Mouse (Mus musculus) neural tube, embryonic 15.5 days (tissue): ENCODE results near the gene Gp1bb. TPM values are rescaled to one million over a fixed set of nuclear protein-coding genes. Genes with fewer than 3 reads are reported as not detected.
A peak's percentile ranks its signal among the peaks of the same experiment; 100 is the strongest.

Source experiments
- ATAC-seq: fragments of 200-750 bp; cut with Nextera tagmentation; 2 replicates; pipeline ENCODE4 v1.8.0; 2017; ENCODE audit warnings: mild to moderate bottlenecking, moderate TSS enrichment, moderate library complexity; ENCODE audit not compliant: low FRiP score
- H3K27ac ChIP-seq: fragments of 300-500 bp; sonication (generic); replicated peaks from 2 replicates; pipeline ENCODE4 v1.5.1; 2015; ENCODE audit warnings: mild to moderate bottlenecking, inconsistent platforms
- H3K27me3 ChIP-seq: fragments of 300-500 bp; sonication (generic); replicated peaks from 2 replicates; pipeline ENCODE4 v1.6.1; 2015; ENCODE audit warnings: inconsistent platforms
- H3K36me3 ChIP-seq: fragments of 300-500 bp; sonication (generic); 2 replicates; pipeline ENCODE4 v1.6.1; 2015; ENCODE audit warnings: inconsistent platforms
- H3K4me1 ChIP-seq: fragments of 300-500 bp; sonication (generic); 2 replicates; pipeline ENCODE4 v1.6.1; 2015; ENCODE audit warnings: inconsistent platforms
- H3K4me2 ChIP-seq: fragments of 300-500 bp; sonication (generic); 2 replicates; pipeline ENCODE4 v1.6.1; 2015; ENCODE audit warnings: inconsistent platforms, mild to moderate bottlenecking, moderate library complexity
- H3K4me3 ChIP-seq: fragments of 300-500 bp; sonication (generic); replicated peaks from 2 replicates; pipeline ENCODE4 v1.5.1; 2015; ENCODE audit warnings: mild to moderate bottlenecking, inconsistent platforms
- H3K9ac ChIP-seq: fragments of 300-500 bp; sonication (generic); replicated peaks from 2 replicates; pipeline ENCODE4 v1.6.1; 2015; ENCODE audit warnings: mild to moderate bottlenecking, inconsistent platforms
- H3K9me3 ChIP-seq: fragments of 300-500 bp; sonication (generic); replicated peaks from 2 replicates; pipeline ENCODE4 v1.6.1; 2016; ENCODE audit warnings: inconsistent platforms
- WGBS: fragments of 180-500 bp; shearing (Covaris S2); methylation state at CpG from one replicate; pipeline ENCODE4 v1.1.7; 2015; ENCODE audit warnings: mixed read lengths; 5-methylcytosine and 5-hydroxymethylcytosine counted together
- polyA plus RNA-seq: library from polyadenylated mRNA; unstranded; fragments of >200 nt; fragmentation: Nextera tagmentation; extraction: Ambion mirVana; gene quantifications from 2 replicates; pipeline ENCODE4 v1.2.1, GENCODE M21; 2015

Gp1bb gene
- polyA plus RNA-seq, result 10.1 and 11.5 TPM in 2 replicates

DNA sequence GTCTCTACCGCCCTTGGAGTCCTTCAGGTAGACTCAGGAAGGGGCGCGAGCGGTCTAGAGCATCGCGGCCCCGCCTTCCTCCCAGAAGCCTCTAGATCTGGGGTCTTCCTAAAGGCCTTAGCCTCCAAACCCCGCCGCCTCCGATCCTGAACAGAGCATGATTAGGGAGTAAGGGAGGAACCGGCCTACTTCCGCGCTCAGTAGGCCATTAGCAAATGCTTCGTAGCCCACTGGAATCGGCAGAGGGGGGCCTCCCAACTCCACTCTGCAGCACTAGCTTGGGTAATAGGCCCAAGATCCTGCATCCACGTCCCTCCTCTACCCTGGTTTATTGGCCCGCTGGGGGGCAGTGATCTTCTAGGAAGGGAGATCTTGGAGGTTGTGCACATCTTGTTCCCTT, at the start of gene Gp1bb:
Gene Gp1bb (minus strand): TSS at position 385 of the 400 bp plus-strand sequence.
- 14% methylated on average over 17 of the region's 17 CpGs for WGBS
- H3K4me2 ChIP-seq, result peak within 1 kb of the TSS; percentile 78
- H3K27me3 ChIP-seq, result peaks cover 85% of the 10 kb centered on the region
- 0 out of 2 replicates have a peak within 1 kb of the TSS, but pooled peaks have one; percentile 33 for H3K9ac ChIP-seq
- H3K27ac ChIP-seq, result no peak within 1 kb of the TSS
- H3K4me3 ChIP-seq, result peak within 1 kb of the TSS; percentile 39
- no peak for ATAC-seq
- H3K4me1 ChIP-seq, result peaks cover 43% of the 10 kb centered on the region
- H3K36me3 ChIP-seq, result peaks cover 39% of the 10 kb centered on the region
- H3K9me3 ChIP-seq, result no peaks in the 10 kb centered on the region

DNA sequence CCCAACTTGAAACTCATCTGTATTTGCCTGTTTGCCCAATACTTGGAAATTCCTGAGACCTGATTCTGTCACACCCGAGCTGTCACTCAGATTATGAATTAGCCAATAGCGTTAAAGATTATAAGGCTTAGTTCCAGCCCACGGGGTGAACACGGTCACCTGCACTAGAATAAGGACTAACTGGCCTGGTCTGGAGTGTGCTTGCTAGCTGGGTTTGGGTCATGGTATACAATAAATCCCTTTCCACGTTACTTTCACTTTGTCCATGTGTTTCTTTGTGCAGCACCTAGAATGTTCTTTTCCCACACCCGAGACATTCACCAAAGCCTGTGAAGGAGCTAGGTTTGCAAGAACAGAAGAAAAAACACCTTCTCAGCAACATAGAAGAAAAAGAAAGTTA, 47.7 kb upstream of the Gp1bb start:
- WGBS, result 78% methylated on average over 6 of the region's 6 CpGs
- H3K9ac ChIP-seq, result no peak overlapping the region

DNA sequence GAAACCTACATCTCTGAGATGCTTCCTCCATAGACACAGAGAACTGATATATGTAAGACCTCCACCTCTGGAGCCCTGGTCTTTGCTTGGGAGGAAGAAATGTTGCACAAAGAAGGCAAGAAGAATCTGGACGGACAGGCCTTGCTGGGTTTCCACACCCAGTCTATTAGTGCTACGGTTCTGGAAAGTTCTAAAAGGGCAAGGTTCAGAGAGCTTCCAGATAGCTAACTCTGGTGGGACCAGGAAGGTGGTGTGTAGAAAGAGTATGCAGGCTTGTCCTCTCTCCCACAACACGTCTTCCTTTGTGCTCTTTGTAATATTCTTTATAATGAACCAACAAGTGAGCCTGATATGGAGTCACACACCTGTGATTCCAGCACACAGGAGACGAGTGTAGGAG, 36.4 kb upstream of the Gp1bb start:
- Histone ChIP-seq H3K9ac (no peak overlapping the region), H3K4me1 (0 out of 2 replicates have a peak, but pooled peaks cover 4% of the 10 kb centered on the region), H3K27ac (no peak overlapping the region), H3K27me3 (no peaks in the 10 kb centered on the region), H3K4me2 (no peak overlapping the region), H3K9me3 (peaks cover 6% of the 10 kb centered on the region), H3K36me3 (no peaks in the 10 kb centered on the region), H3K4me3 (no peak overlapping the region)
- 90% methylated on average over 4 of the region's 4 CpGs for WGBS
- no peak for ATAC-seq

More for the DNA sequence above, 47.7 kb upstream of the Gp1bb start:
- Histone ChIP-seq H3K4me2 (no peak overlapping the region), H3K9me3 (no peaks in the 10 kb centered on the region), H3K36me3 (no peaks in the 10 kb centered on the region), H3K27me3 (no peaks in the 10 kb centered on the region), H3K27ac (no peak overlapping the region), H3K4me1 (no peaks in the 10 kb centered on the region), H3K4me3 (no peak overlapping the region)
- ATAC-seq, result no peak

DNA sequence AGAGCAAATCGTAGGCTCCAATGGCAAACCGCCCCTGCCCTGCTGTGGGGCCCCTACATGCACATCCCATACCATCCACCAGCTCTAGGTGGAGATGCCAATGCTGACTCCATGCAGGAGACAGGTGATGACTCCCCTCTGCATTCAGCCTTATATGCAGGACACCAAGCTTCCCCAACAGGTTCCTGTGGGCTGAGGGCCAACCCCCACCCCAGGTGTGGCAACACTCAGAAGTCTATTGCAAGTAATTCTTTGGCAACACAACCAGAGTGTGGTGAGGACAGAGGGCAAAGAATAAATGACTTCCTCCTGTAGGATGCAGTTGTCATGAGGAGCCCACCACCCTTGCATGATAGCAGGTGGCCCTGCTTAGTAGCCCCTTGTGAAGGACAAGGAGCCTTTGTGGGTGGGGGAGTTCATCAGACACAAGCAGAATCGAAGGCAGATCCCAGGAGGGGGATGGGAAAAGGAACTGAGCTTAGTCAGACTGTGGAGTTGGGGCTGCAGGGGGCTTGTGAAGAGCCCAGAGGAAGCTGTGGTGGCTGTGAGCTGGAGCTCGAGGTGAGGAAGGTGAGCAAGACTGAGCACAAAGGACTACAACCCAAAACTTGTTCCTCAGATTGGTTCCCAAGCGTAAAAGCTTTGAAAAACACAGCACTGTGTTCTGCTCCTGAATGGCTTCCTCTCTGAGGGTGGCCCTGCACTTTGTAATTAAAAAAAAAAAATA, 33.3 kb upstream of the Gp1bb start:
- Histone ChIP-seq H3K9ac (no peak overlapping the region), H3K4me1 (0 out of 2 replicates have a peak, but pooled peaks cover 4% of the 10 kb centered on the region), H3K4me3 (no peak overlapping the region), H3K27ac (no peak overlapping the region), H3K9me3 (peaks cover 6% of the 10 kb centered on the region), H3K36me3 (no peaks in the 10 kb centered on the region), H3K4me2 (no peak overlapping the region), H3K27me3 (no peaks in the 10 kb centered on the region)
- no peak for ATAC-seq
- WGBS, result 55% methylated on average over 5 of the region's 5 CpGs

DNA sequence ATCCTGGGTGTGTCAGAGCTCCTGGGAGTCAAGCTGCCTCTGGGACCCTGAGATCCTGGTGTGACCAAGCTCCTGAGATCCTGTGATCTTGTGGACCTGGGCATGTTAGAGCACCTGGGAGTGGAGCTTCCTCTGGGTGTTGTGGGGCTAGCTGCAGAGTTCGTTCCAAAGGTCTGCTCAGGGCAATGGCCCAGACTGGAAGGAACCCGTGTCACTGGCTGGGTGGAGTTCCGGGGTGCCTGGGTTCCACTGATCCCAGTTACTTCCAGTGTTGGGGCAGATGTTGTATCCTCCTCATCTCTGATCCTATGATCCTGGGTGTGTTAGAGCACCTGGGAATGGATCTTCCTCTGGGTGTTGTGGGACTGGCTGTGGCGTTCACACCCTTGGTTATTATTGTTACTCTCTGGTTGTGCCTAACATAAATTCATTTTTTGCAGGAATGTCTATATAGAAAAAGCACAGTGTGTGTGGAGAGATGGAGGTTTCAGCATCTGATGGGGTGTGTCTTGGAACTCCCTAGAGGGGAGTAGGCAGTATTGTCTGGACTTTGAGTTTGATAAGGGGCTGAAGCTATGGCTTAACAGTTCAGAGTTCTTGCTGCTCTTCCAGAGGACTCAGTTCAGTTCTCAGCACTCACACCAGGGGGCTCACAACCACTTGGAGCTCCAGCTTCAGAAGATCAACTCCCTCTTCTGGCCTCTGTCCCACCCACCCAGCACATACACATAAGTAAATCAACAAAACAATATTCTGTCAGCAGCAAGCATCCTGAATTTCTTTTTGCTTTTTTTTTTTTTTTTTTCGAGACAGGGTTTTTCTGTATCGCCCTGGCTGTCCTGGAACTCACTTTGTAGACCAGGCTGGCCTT, 31.3 kb upstream of the Gp1bb start:
- ATAC-seq, result no peak
- 0 out of 2 replicates have a peak, but pooled peaks cover 4% of the 10 kb centered on the region for H3K4me1 ChIP-seq
- WGBS, result 89% methylated on average over 6 of the region's 6 CpGs
- H3K36me3 ChIP-seq, result no peaks in the 10 kb centered on the region
- no peaks in the 10 kb centered on the region for H3K27me3 ChIP-seq
- no peak overlapping the region for H3K4me2 ChIP-seq
- H3K27ac ChIP-seq, result no peak overlapping the region
- no peaks in the 10 kb centered on the region for H3K9me3 ChIP-seq
- H3K9ac ChIP-seq, result no peak overlapping the region
- H3K4me3 ChIP-seq, result no peak overlapping the region

DNA sequence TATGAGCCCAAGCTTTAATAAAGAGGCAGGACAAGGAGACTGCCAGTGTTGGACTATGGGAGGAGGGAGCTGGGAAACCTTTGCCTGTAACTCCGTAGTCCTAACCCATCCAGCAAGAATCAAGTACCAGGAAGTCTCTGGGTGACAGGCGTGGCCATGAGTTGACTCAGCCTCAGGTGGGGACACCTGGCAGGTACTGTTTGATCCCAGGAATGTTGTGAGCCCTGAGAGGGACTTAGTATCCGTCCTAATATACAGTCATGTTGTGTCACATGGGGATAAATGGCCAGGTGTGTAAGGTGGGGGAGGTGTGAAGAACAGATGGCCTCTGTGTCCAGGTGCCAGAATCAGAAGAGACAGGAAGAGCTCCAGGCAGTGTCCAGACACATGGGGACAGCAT, 26.9 kb upstream of the Gp1bb start:
- no peak for ATAC-seq
- Histone ChIP-seq H3K4me2 (no peak overlapping the region), H3K9me3 (no peaks in the 10 kb centered on the region), H3K4me3 (no peak overlapping the region), H3K9ac (no peak overlapping the region), H3K36me3 (no peaks in the 10 kb centered on the region), H3K27ac (no peak overlapping the region), H3K27me3 (no peaks in the 10 kb centered on the region), H3K4me1 (no peaks in the 10 kb centered on the region)
- 68% methylated on average over 3 of the region's 3 CpGs for WGBS

DNA sequence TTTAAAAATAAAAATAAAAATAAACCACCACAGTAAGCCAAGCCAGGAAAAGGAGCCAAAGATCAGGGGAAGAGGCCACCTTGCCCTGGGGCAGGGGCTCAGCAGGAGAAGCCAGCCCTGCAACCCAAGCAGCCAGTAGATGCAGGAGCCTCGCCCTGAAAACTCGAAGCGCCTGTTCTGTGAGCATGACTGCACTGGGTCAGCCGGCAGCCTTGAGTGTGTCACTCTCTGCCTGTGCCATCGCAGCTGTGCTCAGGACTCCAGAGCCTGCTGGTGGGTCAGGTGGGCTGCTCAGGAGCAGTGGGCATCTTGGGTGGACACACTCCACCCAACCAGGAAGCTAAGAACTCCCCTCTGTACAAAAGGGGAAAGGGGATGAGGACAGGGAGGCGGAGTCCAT, 23.1 kb upstream of the Gp1bb start:
- WGBS, result 82% methylated on average over 6 of the region's 6 CpGs
- no peak overlapping the region for H3K4me2 ChIP-seq
- no peaks in the 10 kb centered on the region for H3K27me3 ChIP-seq
- ATAC-seq, result no peak
- no peaks in the 10 kb centered on the region for H3K4me1 ChIP-seq
- no peaks in the 10 kb centered on the region for H3K9me3 ChIP-seq
- no peak overlapping the region for H3K27ac ChIP-seq
- H3K4me3 ChIP-seq, result no peak overlapping the region
- no peak overlapping the region for H3K9ac ChIP-seq
- H3K36me3 ChIP-seq, result no peaks in the 10 kb centered on the region

DNA sequence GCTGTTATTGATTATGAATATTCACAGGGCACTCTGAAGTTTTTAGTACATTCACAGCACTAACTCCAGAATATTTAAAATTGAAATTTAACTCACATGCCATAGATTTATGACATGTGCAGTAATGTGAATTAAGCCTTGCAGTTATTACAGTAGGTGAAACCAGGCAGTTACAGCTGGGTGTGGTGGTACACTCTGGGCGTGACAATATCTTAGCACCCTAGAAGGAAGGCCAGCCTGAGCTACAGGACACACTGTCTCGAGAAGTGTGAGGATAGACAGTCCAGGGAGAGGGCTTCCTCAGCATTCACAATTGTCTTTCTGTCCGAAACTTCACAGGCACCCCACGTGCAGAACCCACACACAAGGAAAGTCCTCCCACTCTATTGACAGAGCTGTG, 22.3 kb upstream of the Gp1bb start:
- Histone ChIP-seq H3K27ac (no peak overlapping the region), H3K4me3 (no peak overlapping the region), H3K27me3 (no peaks in the 10 kb centered on the region), H3K9ac (no peak overlapping the region), H3K4me1 (no peaks in the 10 kb centered on the region), H3K9me3 (no peaks in the 10 kb centered on the region), H3K36me3 (no peaks in the 10 kb centered on the region), H3K4me2 (no peak overlapping the region)
- no peak for ATAC-seq
- WGBS, result 82% methylated on average over 4 of the region's 4 CpGs

DNA sequence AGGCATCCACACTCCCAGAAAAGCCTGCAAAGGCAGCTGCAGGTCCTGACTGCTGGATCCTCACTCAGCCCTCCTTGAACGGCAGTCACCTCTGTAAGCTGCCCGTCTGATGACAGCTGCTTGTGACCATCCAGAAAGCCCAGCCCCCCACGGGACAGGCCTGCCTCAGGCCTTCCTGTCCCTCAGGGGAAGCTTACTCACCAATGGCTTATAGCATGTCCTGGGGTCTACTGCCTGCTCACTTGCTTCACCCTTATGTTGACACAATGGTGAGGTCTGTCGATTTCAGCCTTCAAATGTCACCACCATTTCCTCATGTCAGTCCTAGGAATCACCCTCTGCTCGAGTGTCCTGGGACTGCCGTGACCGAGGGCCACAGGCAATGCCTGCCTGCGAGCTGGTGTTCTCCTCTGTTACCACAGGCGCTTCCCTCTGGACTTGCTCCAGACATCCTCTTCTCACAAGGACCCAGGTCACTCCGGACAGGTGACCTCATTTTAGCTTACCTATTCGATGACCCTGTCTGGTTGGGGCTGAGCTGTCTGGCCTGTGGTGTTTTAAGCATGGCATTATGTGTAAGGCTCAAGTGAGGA, 21.3 kb upstream of the Gp1bb start:
- 81% methylated on average over 11 of the region's 11 CpGs for WGBS
- no peaks in the 10 kb centered on the region for H3K4me1 ChIP-seq
- no peak overlapping the region for H3K9ac ChIP-seq
- no peaks in the 10 kb centered on the region for H3K27me3 ChIP-seq
- no peaks in the 10 kb centered on the region for H3K36me3 ChIP-seq
- H3K9me3 ChIP-seq, result no peaks in the 10 kb centered on the region
- H3K4me3 ChIP-seq, result no peak overlapping the region
- no peak overlapping the region for H3K4me2 ChIP-seq
- no peak overlapping the region for H3K27ac ChIP-seq
- no peak for ATAC-seq

DNA sequence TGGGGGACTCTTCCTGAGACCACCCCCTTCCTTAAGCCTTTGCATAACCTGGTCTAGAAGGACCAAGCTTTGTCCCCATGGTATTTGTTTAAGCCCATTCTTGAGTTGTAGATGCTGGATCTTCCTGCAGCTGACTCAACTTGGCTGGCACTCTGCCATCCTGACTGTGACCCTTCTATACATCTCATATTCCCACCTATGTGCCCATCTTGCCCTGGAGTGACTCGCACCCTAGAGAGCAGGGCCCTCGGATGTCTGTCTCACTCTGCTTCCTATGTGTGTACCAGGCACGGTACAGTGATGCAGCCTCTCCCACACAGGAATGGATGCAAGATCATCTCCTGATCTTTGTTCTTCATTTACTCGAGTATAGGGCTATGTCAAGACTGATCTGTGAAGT, 20.7 kb upstream of the Gp1bb start:
- H3K4me3 ChIP-seq, result no peak overlapping the region
- no peaks in the 10 kb centered on the region for H3K4me1 ChIP-seq
- no peak overlapping the region for H3K27ac ChIP-seq
- no peaks in the 10 kb centered on the region for H3K9me3 ChIP-seq
- no peaks in the 10 kb centered on the region for H3K27me3 ChIP-seq
- 86% methylated on average over 4 of the region's 4 CpGs for WGBS
- no peak overlapping the region for H3K4me2 ChIP-seq
- no peak for ATAC-seq
- H3K9ac ChIP-seq, result no peak overlapping the region
- no peaks in the 10 kb centered on the region for H3K36me3 ChIP-seq

DNA sequence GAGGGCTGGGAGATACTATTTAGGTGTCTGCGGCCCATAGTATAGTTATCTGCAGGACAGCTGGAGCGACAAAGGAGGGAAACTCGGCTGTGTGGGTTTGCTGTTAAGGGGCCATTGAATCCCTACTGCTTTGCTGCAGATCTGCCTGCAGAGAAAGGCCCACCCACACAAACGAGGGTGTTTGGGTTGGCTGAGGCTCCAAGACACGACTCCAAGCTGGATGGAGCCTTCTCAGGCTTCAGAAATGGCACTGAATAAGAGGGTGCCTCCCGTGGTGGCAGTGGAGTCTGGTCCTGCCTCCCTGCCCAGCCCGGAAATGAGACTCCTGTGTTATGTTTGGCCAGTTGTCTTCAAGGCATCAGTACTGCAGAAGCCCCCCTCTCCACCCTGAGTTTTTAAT, 20.1 kb upstream of the Gp1bb start:
- no peaks in the 10 kb centered on the region for H3K36me3 ChIP-seq
- WGBS, result 59% methylated on average over 7 of the region's 7 CpGs
- no peak overlapping the region for H3K4me3 ChIP-seq
- ATAC-seq, result no peak
- no peaks in the 10 kb centered on the region for H3K27me3 ChIP-seq
- no peak overlapping the region for H3K4me2 ChIP-seq
- no peaks in the 10 kb centered on the region for H3K4me1 ChIP-seq
- no peaks in the 10 kb centered on the region for H3K9me3 ChIP-seq
- H3K9ac ChIP-seq, result no peak overlapping the region
- no peak overlapping the region for H3K27ac ChIP-seq
